Mouse (Mus musculus) lung, postnatal 10 days (tissue): ENCODE measurements around the gene Swi5.

Experiments used
- DNase-seq: peaks from one replicate; pipeline ENCODE4 v3.0.0; 2021

The Swi5 gene

GRCm38 (mm10) chr2:32287923-32288367 is at the start of gene Swi5:
Gene Swi5, minus strand, starts transcription at chr2:32288075.
- DNase-seq: peak; percentile 99

DNA sequence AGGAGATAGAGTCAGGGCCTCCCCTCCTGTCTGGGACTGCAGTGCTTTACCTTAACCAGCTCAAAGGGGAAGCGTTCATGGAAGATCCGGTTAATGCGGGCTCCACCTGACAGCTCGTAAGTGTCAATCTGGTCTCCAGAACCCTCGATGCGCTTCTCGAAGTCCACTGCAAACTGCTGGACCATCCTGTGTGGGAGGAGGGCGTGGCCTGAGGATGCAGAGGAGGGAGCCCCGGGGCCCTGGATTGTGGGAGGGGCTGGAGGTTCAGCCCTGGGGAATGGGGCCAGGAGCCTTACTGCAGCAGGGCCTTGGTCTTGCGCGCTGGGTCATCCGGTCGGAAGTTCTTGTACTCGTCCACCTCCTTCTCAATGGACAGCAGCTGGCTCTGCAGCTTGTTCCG is 48.0 kb upstream of the Swi5 start:
- no peak for DNase-seq

- DNase-seq: no peak
These were observed 44.3 kb upstream of the Swi5 start for GRCm38 (mm10) chr2:32332159-32332558.

DNA sequence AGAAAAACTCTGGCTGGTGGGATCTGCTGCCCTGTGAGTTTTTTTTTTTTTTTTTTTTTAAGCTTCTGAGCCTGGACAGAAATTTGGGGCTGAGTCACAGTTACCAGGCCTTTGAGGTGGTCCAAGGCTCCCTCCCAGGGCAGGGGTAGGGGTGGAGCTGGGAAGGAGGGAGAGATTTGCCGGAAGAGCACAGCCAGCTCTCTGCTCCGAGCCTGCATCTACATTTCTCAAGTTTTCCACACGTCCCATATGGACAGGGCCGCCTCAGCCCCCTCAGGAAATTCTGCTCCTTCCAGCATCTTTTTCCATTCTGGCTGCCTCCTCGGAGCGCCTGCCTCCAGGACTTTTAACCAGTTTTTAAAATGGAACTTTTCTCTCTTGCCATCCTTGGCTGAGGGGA is 41.7 kb upstream of the Swi5 start:
- DNase-seq: no peak

GRCm38 (mm10) chr2:32328911-32329460 is 41.1 kb upstream of the Swi5 start:
- DNase-seq: no peak

- no peak for DNase-seq
These were observed 39.3 kb upstream of the Swi5 start for GRCm38 (mm10) chr2:32327200-32327599.

GRCm38 (mm10) chr2:32325342-32325741 is 37.5 kb upstream of the Swi5 start:
- DNase-seq: peak; percentile 44

GRCm38 (mm10) chr2:32324322-32324721 is 36.4 kb upstream of the Swi5 start:
- DNase-seq: no peak

DNA sequence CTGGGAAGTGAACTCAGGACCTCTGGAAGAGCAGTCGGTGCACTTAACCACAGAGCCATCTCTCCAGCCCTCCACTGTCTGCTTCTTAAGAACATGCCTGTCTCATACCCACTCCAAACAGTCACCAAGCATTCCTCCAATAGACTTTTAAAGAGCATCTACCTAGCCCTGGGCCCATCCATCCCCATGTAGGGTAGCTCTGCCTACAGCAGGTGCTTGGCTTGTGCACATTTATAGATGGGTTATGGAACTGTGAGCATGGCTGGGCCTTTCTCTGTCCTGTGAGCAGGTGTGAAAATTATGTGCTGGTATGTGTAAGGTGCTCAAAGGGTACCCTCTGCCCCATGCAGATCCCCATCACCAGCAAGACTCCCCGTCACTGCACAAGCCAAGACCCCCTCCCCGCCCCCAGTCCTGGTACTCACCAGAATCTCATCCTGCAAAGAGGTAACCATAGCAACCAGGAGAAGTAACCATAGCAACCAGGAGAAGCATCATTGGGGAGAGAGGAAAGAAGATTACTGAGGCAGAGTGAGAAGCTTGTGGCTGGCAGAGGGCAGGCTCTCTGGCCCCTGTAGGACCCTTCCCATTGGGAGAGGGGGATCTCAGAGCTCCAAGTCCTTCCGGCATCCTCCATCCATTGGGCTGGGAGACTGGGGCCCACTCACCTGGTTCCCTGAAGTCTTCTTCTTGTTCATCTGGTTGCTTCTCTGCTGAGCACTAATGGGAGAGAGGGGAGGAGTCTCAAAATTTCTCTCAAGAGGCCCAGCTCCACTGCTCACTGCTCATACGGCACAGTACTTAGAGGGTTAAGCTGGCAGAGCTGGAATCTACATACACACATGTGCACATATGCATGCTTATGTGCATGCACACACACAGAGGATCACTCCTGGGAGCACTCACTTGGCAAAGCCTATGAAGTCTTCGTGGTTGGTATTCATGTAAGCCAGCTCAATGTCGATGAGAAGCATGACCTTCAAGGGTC is 35.2 kb upstream of the Swi5 start:
- DNase-seq: no peak

GRCm38 (mm10) chr2:32321591-32322298 is 33.9 kb upstream of the Swi5 start:
- DNase-seq: peak; percentile 54

GRCm38 (mm10) chr2:32320721-32321120 is 32.8 kb upstream of the Swi5 start:
- DNase-seq: no peak

DNA sequence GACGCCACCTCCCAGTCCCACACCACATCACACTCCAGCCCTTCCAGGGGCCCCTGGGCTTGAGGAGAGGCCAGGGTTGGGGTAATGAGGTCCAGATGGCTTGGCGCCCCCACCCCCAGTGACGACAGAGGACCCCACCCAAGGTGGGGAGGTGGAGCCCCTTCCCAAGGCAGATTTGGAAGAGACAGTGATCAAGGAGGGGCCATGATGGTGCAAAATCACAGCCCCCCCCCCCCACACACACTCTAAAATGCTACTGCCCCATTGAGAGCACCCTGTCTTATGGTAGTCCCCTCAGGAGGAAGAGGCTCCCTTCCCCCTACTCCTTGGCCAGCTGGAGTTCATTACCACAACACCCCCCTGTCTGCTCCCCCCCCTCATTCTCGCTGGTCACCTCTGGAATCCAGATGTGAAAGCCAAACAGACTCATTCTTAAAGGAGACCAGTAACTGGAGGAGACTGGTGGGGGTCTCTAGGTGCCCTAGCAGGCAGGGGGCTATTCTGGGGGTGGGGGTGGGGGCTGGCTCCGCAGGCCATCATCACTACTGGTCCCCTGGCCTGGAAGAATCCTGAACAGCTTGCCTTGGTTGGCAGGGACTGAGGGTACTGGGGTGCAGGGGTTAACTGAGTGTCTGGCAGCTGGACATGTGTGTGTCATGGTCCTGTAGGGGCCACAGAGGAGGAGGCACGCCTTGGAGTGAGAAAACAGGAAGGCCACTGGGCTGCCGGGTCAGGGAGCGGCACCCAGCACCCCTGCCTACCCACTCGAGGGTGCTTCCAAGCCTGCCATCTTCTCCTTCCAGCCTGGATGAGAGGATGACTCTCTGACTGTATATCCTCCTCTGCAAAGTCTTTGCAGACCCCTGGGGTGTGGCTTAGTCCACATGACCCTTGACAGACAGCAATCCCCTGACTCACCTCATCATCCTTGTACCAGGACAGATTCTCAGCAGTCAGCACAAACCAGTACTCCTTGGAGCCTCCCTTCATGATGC is 32.0 kb upstream of the Swi5 start:
- DNase-seq: peak; percentile 69

GRCm38 (mm10) chr2:32318709-32319585 is 31.1 kb upstream of the Swi5 start:
- DNase-seq: no peak

DNA sequence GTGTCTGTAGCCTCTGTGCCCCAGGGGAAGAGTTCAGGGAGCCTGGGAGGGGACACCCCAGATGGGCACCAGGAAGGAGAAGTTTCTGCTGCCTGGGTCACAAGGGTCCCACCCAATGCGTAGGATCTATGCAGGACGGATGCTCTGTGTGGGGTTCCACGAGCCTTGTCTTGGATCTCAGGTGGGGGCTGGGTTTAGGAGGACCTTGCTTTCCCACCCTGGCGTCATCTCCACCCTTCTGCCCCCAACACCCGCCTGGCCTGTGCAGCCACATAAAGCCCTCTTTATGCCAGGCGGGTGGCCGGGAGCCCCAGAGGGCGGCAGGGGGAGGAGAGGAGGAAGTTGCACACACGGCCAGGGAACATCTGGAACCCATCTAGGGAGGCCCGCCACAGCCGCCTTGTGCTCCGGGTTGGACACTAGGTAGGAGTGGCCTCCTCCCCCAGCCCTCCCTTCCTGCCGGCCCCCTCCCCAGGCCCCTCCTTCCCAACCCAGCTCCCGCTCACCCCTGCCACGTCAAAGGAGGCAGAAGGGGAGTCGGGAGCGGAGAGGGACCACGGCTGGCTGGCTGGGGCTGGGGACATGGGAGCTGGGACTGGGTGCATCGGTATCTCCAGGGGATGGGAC is 30.0 kb upstream of the Swi5 start:
- DNase-seq: peak; percentile 88

GRCm38 (mm10) chr2:32316887-32317656 is 29.2 kb upstream of the Swi5 start:
- peak; percentile 32 for DNase-seq

GRCm38 (mm10) chr2:32315751-32316150 is 27.9 kb upstream of the Swi5 start:
- peak; percentile 45 for DNase-seq

- no peak for DNase-seq
These were observed 27.0 kb upstream of the Swi5 start for GRCm38 (mm10) chr2:32314831-32315230.

DNA sequence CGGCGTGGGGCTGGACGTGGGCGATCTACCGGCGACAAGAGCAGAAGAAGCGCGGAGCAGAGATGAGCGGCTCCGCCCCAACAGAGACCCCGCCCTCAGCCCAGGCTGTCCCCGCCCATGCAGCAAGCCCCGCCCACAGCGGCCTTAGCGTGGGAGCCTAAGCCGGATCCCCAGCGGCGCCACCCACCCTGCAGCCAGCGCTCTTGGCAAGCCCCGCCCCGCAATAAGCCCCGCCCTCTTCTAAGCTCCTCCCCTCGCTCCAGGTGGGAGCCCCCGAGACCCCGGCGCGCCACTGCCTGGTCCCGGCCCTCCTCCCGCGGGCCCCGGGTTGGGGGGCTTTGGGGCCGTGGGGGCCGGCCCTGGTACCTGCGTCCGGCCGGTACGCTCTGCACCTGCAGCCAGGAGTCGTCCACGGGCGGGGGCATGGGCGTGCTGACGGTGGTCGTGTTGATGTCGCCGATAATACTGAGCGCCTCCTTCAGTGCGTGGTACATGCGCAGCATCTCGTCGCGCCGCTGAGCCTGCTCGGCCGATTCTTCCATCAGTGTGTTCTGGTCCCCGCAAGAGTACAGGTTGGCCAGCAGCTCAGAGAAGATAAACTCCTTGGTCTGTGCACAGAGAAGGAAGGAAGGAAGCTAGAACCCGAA is 24.6 kb upstream of the Swi5 start:
- peak; percentile 89 for DNase-seq
